Mouse (Mus musculus): ENCODE measurements around the gene Cst6.

- TF ChIP-seq POLR2A (IDR thresholded peaks at IDR 0.05; ENCODE audit: low read depth, low read length) (no peak), CTCF (IDR thresholded peaks at IDR 0.05; ENCODE audit: extremely low read depth, insufficient read depth, insufficient read length, insufficient replicate concordance) (no peak)
These were observed 34.0 kb upstream of the Cst6 start for GRCm38 (mm10) chr19:5383326-5383725.
